Mouse (Mus musculus) adrenal gland, adult (tissue): Measurements from ENCODE around the gene Anapc15-ps.

ENCODE experiments used
- DNase-seq, 2 experiments: peaks; one replicate each; pipeline ENCODE4 v3.0.0; 2022 to 2023; ENCODE audit warnings: low spot score in 1 of 2; ENCODE audit not compliant: inconsistent age in 2 of 2

Gene Anapc15-ps

GRCm38 (mm10) chr10:95673351-95673750 lies at the start of gene Anapc15-ps:
Gene Anapc15-ps, minus strand, starts transcription at chr10:95673451.
- no peak for DNase-seq

- no peak for DNase-seq
These were observed 49.0 kb upstream of the Anapc15-ps start for GRCm38 (mm10) chr10:95722203-95722611.

- DNase-seq, result peak in 1 of 2 experiments; percentile 37
These were observed 47.0 kb upstream of the Anapc15-ps start for GRCm38 (mm10) chr10:95720181-95720798.

- DNase-seq, result no peak
These were observed 46.2 kb upstream of the Anapc15-ps start for GRCm38 (mm10) chr10:95719472-95719871.

GRCm38 (mm10) chr10:95718760-95719159 lies 45.5 kb upstream of the Anapc15-ps start:
- no peak for DNase-seq

GRCm38 (mm10) chr10:95717106-95717680 lies 43.9 kb upstream of the Anapc15-ps start:
- no peak for DNase-seq

GRCm38 (mm10) chr10:95715687-95716086 lies 42.4 kb upstream of the Anapc15-ps start:
- no peak for DNase-seq

- peak in 1 of 2 experiments; percentile 57 for DNase-seq
These were observed 39.0 kb upstream of the Anapc15-ps start for GRCm38 (mm10) chr10:95712221-95712620.

GRCm38 (mm10) chr10:95709903-95710660 lies 36.8 kb upstream of the Anapc15-ps start:
- DNase-seq, result no peak

GRCm38 (mm10) chr10:95709143-95709880 lies 36.1 kb upstream of the Anapc15-ps start:
- no peak for DNase-seq

GRCm38 (mm10) chr10:95708001-95708400 lies 34.8 kb upstream of the Anapc15-ps start:
- peak; percentile 14 to 61 for DNase-seq

- no peak for DNase-seq
These were observed 33.6 kb upstream of the Anapc15-ps start for GRCm38 (mm10) chr10:95706867-95707266.

GRCm38 (mm10) chr10:95705747-95706146 lies 32.5 kb upstream of the Anapc15-ps start:
- DNase-seq, result no peak

GRCm38 (mm10) chr10:95704847-95705246 lies 31.6 kb upstream of the Anapc15-ps start:
- peak in 1 of 2 experiments; percentile 56 for DNase-seq

GRCm38 (mm10) chr10:95703730-95704129 lies 30.5 kb upstream of the Anapc15-ps start:
- no peak for DNase-seq

GRCm38 (mm10) chr10:95700422-95700821 lies 27.2 kb upstream of the Anapc15-ps start:
- DNase-seq, result no peak

GRCm38 (mm10) chr10:95698920-95699714 lies 25.9 kb upstream of the Anapc15-ps start:
- DNase-seq, result no peak

- DNase-seq, result no peak
These were observed 23.0 kb upstream of the Anapc15-ps start for GRCm38 (mm10) chr10:95696253-95696641.

GRCm38 (mm10) chr10:95695603-95696252 lies 22.5 kb upstream of the Anapc15-ps start:
- peak in 1 of 2 experiments; percentile 37 for DNase-seq
